Mouse (Mus musculus) limb, embryonic 14.5 days (tissue): ENCODE measurements at regions not wholly inside any gene's neighbourhood (a gene's known extent, or its start where the extent isn't known, plus 50 kb on each side); places are given as distances from the start of the nearest gene placed in this dataset.
"Not testable (repeated sequence)": the region's sequence is repeated elsewhere in the genome, so short reads cannot be mapped to it uniquely, and the experiment has no call there.

ENCODE experiments used
- ATAC-seq: fragments of 200-750 bp; cut with Nextera tagmentation; 2 replicates; pipeline ENCODE4 v1.8.0; 2017; ENCODE audit warnings: low read depth, moderate number of reproducible peaks, moderate TSS enrichment; ENCODE audit not compliant: low FRiP score
- DNase-seq: peaks from one replicate; pipeline ENCODE4 v3.0.0-alpha.2; 2015; ENCODE audit warnings: low spot score
- H3K27ac ChIP-seq: fragments of 300-500 bp; sonication (generic); replicated peaks from 2 replicates; pipeline ENCODE4 v1.5.1; 2014; ENCODE audit warnings: low read depth, mild to moderate bottlenecking, low read length, moderate library complexity, mixed read lengths
- H3K27me3 ChIP-seq: fragments of 300-500 bp; sonication (generic); 2 replicates; pipeline ENCODE4 v1.6.1; 2014; ENCODE audit warnings: low read length, mixed read lengths; ENCODE audit not compliant: control insufficient read depth, insufficient read depth
- H3K36me3 ChIP-seq: fragments of 300-500 bp; sonication (generic); 2 replicates; pipeline ENCODE4 v1.6.1; 2014; ENCODE audit warnings: mild to moderate bottlenecking, low read length, moderate library complexity, mixed read lengths; ENCODE audit not compliant: control insufficient read depth, insufficient read depth
- H3K4me1 ChIP-seq: fragments of 300-500 bp; sonication (generic); 2 replicates; pipeline ENCODE4 v1.6.1; 2014; ENCODE audit warnings: antibody characterized with exemption, low read length, mixed read lengths; ENCODE audit not compliant: control insufficient read depth, insufficient read depth
- H3K4me2 ChIP-seq: fragments of 300-500 bp; sonication (generic); replicated peaks from 2 replicates; pipeline ENCODE4 v1.6.1; 2014; ENCODE audit warnings: low read depth, mild to moderate bottlenecking, low read length, moderate library complexity; ENCODE audit not compliant: severe bottlenecking
- H3K4me3 ChIP-seq: fragments of 300-500 bp; sonication (generic); replicated peaks from 2 replicates; pipeline ENCODE4 v1.5.1; 2014; ENCODE audit warnings: low read length
- H3K9ac ChIP-seq: fragments of 300-500 bp; sonication (generic); 2 replicates; pipeline ENCODE4 v1.6.1; 2014; ENCODE audit warnings: mild to moderate bottlenecking, low read depth, low read length, moderate library complexity; ENCODE audit not compliant: severe bottlenecking
- H3K9me3 ChIP-seq: fragments of 300-500 bp; sonication (generic); 2 replicates; pipeline ENCODE4 v1.6.1; 2016; ENCODE audit warnings: low read length; ENCODE audit not compliant: control insufficient read depth
- POLR2A ChIP-seq: fragments of 200-500 bp; IDR thresholded peaks from 2 replicates; pipeline ENCODE4 v1.8.0; 2012; ENCODE audit warnings: inconsistent platforms, mild to moderate bottlenecking, moderate library complexity, borderline replicate concordance; ENCODE audit not compliant: insufficient read depth, insufficient read length; ENCODE audit errors: extremely low read depth
- WGBS: fragments of 180-500 bp; shearing (Covaris S2); extraction: QIAGEN DNeasy Blood & Tissue Kit; methylation state at CpG from one replicate; pipeline ENCODE4 v1.1.7; 2014; 5-methylcytosine and 5-hydroxymethylcytosine counted together

GRCm38 (mm10) chr17:4620361-4620760, 373.8 kb upstream of the Arid1b start:
- no peak for TF ChIP-seq POLR2A
- H3K9me3 ChIP-seq, result no peaks in the 10 kb centered on the region
- no peak overlapping the region for H3K27ac ChIP-seq
- no peak overlapping the region for H3K9ac ChIP-seq
- no peak overlapping the region for H3K4me3 ChIP-seq
- ATAC-seq (no peak), DNase-seq (no peak)
- no peaks in the 10 kb centered on the region for H3K36me3 ChIP-seq
- H3K27me3 ChIP-seq, result no peaks in the 10 kb centered on the region
- H3K4me1 ChIP-seq, result no peaks in the 10 kb centered on the region
- no peak overlapping the region for H3K4me2 ChIP-seq

DNA sequence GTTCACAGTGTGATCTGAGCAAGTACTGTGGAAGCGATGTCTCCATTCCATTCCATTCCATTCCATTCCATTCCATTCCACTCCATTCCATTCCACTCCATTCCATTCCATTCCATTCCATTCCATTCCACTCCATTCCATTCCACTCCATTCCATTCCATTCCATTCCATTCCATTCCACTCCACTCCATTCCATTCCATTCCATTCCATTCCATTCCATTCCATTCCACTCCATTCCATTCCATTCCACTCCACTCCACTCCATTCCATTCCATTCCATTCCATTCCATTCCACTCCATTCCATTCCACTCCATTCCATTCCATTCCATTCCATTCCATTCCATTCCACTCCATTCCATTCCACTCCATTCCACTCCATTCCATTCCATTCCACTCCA, 368.0 kb upstream of the Arid1b start:
- not testable (repeated sequence) for H3K4me1 ChIP-seq, H3K27me3 ChIP-seq, H3K9ac ChIP-seq, H3K4me2 ChIP-seq, H3K4me3 ChIP-seq, H3K36me3 ChIP-seq, H3K9me3 ChIP-seq, ATAC-seq, DNase-seq, H3K27ac ChIP-seq
- 100% methylated on average over 1 of the region's 1 CpGs for WGBS

DNA sequence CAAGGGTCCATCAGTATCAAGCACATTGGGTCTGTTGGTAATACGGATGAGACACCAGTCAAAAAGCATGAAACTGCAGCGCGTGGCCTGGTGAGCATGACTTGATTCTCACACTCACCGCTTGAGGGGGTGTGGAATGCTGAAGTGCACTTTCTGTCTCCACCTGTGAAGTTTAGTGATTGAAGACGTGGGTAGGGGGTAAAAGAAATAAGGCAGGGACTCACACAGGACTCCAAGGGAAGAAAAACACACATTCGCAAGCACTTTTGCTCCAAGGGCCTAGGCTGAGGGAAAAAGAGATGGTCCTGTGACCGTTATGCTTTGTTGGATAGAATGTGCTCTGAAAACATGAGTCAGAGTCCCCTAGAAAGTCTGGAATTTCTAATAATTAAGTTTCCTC, 366.6 kb upstream of the Arid1b start:
- Histone ChIP-seq H3K4me2 (no peak overlapping the region), H3K4me1 (no peaks in the 10 kb centered on the region), H3K27me3 (no peaks in the 10 kb centered on the region), H3K36me3 (no peaks in the 10 kb centered on the region), H3K9ac (no peak overlapping the region), H3K4me3 (no peak overlapping the region), H3K9me3 (no peaks in the 10 kb centered on the region), H3K27ac (no peak overlapping the region)
- DNase-seq (no peak), ATAC-seq (no peak)
- no peak for TF ChIP-seq POLR2A
- WGBS, result 78% methylated on average over 7 of the region's 7 CpGs

DNA sequence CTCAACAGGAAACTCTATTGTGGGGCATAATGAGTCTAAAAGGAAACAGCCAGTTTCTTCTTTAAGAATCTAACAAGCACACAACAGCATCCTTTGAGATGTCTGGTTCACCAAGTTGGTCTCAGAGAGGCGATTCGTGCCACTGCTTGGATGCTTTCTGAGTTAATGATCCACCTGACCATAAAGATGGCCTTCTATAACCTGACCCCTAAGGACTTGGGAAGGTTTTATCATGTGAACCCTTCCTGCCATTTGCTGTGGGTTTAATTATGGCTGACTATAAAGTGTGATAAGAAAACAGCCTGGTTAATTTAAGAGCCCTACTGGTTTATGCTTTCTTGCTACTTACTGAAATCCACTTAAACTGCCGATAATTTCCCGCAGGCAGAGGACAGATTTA, 363.0 kb upstream of the Arid1b start:
- no peak for TF ChIP-seq POLR2A
- WGBS, result 30% methylated on average over 4 of the region's 4 CpGs
- Histone ChIP-seq H3K9me3 (no peaks in the 10 kb centered on the region), H3K4me1 (no peaks in the 10 kb centered on the region), H3K27ac (no peak overlapping the region), H3K36me3 (no peaks in the 10 kb centered on the region), H3K9ac (no peak overlapping the region), H3K4me3 (no peak overlapping the region), H3K27me3 (no peaks in the 10 kb centered on the region), H3K4me2 (no peak overlapping the region)
- no peak for ATAC-seq
- DNase-seq, result no peak

- 82% methylated on average over 2 of the region's 2 CpGs for WGBS
- Histone ChIP-seq H3K36me3 (no peaks in the 10 kb centered on the region), H3K27me3 (no peaks in the 10 kb centered on the region), H3K9me3 (no peaks in the 10 kb centered on the region), H3K9ac (no peak overlapping the region), H3K4me3 (no peak overlapping the region), H3K4me2 (no peak overlapping the region), H3K27ac (no peak overlapping the region), H3K4me1 (no peaks in the 10 kb centered on the region)
- no peak for ATAC-seq
- no peak for TF ChIP-seq POLR2A
- no peak for DNase-seq
These were observed 361.6 kb upstream of the Arid1b start for GRCm38 (mm10) chr17:4632506-4632905.

DNA sequence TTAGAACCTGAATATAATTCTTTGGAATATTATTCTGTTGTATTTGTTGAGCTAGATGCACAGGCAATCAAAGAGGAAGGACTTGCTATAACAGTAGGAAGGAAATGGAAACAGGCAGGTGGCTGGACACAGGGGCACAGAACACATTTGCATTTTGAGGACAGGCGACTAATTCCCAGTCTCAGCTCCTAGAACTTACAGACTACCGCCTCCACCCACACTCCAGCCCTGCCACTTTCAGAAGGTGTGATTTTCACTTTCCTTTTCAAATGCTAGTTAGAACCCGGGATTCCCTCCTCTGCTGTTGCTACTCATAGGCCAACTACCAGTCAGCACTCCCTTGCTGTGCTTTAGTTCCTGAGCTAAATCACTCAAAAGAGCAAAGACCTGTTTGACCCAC, 360.4 kb upstream of the Arid1b start:
- no peak for ATAC-seq
- Histone ChIP-seq H3K9ac (no peak overlapping the region), H3K4me2 (no peak overlapping the region), H3K27ac (no peak overlapping the region), H3K4me3 (no peak overlapping the region), H3K4me1 (no peaks in the 10 kb centered on the region), H3K36me3 (no peaks in the 10 kb centered on the region), H3K27me3 (no peaks in the 10 kb centered on the region), H3K9me3 (no peaks in the 10 kb centered on the region)
- WGBS, result 50% methylated on average over 3 of the region's 3 CpGs
- TF ChIP-seq POLR2A, result no peak
- DNase-seq, result no peak
